Mouse (Mus musculus) cerebellum, adult 11 months (tissue): ENCODE results near the gene Cdkn1a.
A peak's percentile ranks its signal among the peaks of the same experiment; 100 is the strongest.
"Not testable (repeated sequence)": the region's sequence is repeated elsewhere in the genome, so short reads cannot be mapped to it uniquely, and the experiment has no call there.

Source experiments
- DNase-seq: peaks from one replicate; pipeline ENCODE4 v3.0.0; 2022

The Cdkn1a gene

GRCm38 (mm10) chr17:29084656-29085055 lies 6.1 kb upstream of the Cdkn1a start:
- DNase-seq, result no peak

- no peak for DNase-seq
Measured at GRCm38 (mm10) chr17:29085266-29085665, 5.5 kb upstream of the Cdkn1a start.

- DNase-seq, result no peak
Measured at GRCm38 (mm10) chr17:29086916-29087315, 3.9 kb upstream of the Cdkn1a start.

GRCm38 (mm10) chr17:29091348-29091944 lies 670 bp downstream of the Cdkn1a start:
- no peak for DNase-seq

GRCm38 (mm10) chr17:29092497-29092896 lies 1.7 kb downstream of the Cdkn1a start:
- DNase-seq, result no peak

- peak; percentile 66 for DNase-seq
Measured at GRCm38 (mm10) chr17:29093110-29093952, 2.6 kb downstream of the Cdkn1a start.

GRCm38 (mm10) chr17:29093961-29094309 lies 3.2 kb downstream of the Cdkn1a start:
- DNase-seq, result no peak

GRCm38 (mm10) chr17:29094310-29095181 lies 3.8 kb downstream of the Cdkn1a start:
- DNase-seq, result peak; percentile 51

GRCm38 (mm10) chr17:29095201-29095733 lies 4.5 kb downstream of the Cdkn1a start:
- peak; percentile 97 for DNase-seq

GRCm38 (mm10) chr17:29096245-29096644 lies 5.5 kb downstream of the Cdkn1a start:
- DNase-seq, result no peak

GRCm38 (mm10) chr17:29096851-29097561 lies 6.2 kb downstream of the Cdkn1a start:
- no peak for DNase-seq

GRCm38 (mm10) chr17:29098291-29098690 lies 7.5 kb downstream of the Cdkn1a start:
- DNase-seq, result no peak

GRCm38 (mm10) chr17:29099076-29099475 lies 8.3 kb downstream of the Cdkn1a start:
- no peak for DNase-seq

GRCm38 (mm10) chr17:29100627-29101026 lies 9.9 kb downstream of the Cdkn1a start:
- DNase-seq, result no peak

GRCm38 (mm10) chr17:29110356-29110755 lies 19.6 kb downstream of the Cdkn1a start:
- DNase-seq, result not testable (repeated sequence)

GRCm38 (mm10) chr17:29111332-29111731 lies 20.6 kb downstream of the Cdkn1a start:
- DNase-seq, result no peak

- no peak for DNase-seq
Measured at GRCm38 (mm10) chr17:29113591-29114352, 23.0 kb downstream of the Cdkn1a start, which contains the start of gene Rab44. Rab44 (plus strand) TSS chr17:29114145.

GRCm38 (mm10) chr17:29116023-29116422 lies 25.2 kb downstream of the Cdkn1a start:
- no peak for DNase-seq

GRCm38 (mm10) chr17:29117006-29117648 lies 26.4 kb downstream of the Cdkn1a start:
- DNase-seq, result no peak

GRCm38 (mm10) chr17:29118057-29118456 lies 27.3 kb downstream of the Cdkn1a start:
- DNase-seq, result no peak

GRCm38 (mm10) chr17:29120666-29121065 lies 29.9 kb downstream of the Cdkn1a start:
- DNase-seq, result no peak
